Mouse (Mus musculus) hindbrain, embryonic 12.5 days (tissue): ENCODE measurements around the gene Arglu1. TPM values are rescaled to one million over a fixed set of nuclear protein-coding genes. Genes with fewer than 3 reads are reported as not detected.

Experiments
- ATAC-seq: fragments of 200-750 bp; cut with Nextera tagmentation; 2 replicates; pipeline ENCODE4 v1.8.0; 2017; ENCODE audit warnings: moderate TSS enrichment; ENCODE audit not compliant: low FRiP score
- H3K27ac ChIP-seq: fragments of 300-500 bp; sonication (generic); 2 replicates; pipeline ENCODE4 v1.5.1; 2016; ENCODE audit warnings: mild to moderate bottlenecking
- H3K27me3 ChIP-seq: fragments of 300-500 bp; sonication (generic); 2 replicates; pipeline ENCODE4 v1.6.1; 2016; ENCODE audit warnings: mild to moderate bottlenecking
- H3K36me3 ChIP-seq: fragments of 300-500 bp; sonication (generic); 2 replicates; pipeline ENCODE4 v1.6.1; 2016; ENCODE audit warnings: mild to moderate bottlenecking
- H3K4me1 ChIP-seq: fragments of 300-500 bp; sonication (generic); 2 replicates; pipeline ENCODE4 v1.6.1; 2016
- H3K4me2 ChIP-seq: fragments of 300-500 bp; sonication (generic); replicated peaks from 2 replicates; pipeline ENCODE4 v1.6.1; 2016; ENCODE audit warnings: mild to moderate bottlenecking
- H3K4me3 ChIP-seq: fragments of 300-500 bp; sonication (generic); 2 replicates; pipeline ENCODE4 v1.5.1; 2016; ENCODE audit warnings: mild to moderate bottlenecking
- H3K9ac ChIP-seq: fragments of 300-500 bp; sonication (generic); 2 replicates; pipeline ENCODE4 v1.6.1; 2016; ENCODE audit warnings: mild to moderate bottlenecking, moderate library complexity
- H3K9me3 ChIP-seq: fragments of 300-500 bp; sonication (generic); replicated peaks from 2 replicates; pipeline ENCODE4 v1.6.1; 2016; ENCODE audit warnings: mild to moderate bottlenecking
- WGBS: fragments of 180-500 bp; shearing (Covaris S2); methylation state at CpG from one replicate; pipeline ENCODE4 v1.1.7; 2016; 5-methylcytosine and 5-hydroxymethylcytosine counted together
- polyA plus RNA-seq: library from polyadenylated mRNA; unstranded; fragments of >200 nt; fragmentation: Nextera tagmentation; extraction: Ambion mirVana; gene quantifications from 2 replicates; pipeline ENCODE4 v1.2.1, GENCODE M21; 2016

Arglu1 gene
- polyA plus RNA-seq, 1 experiment from 2014 or later: 222 TPM

DNA sequence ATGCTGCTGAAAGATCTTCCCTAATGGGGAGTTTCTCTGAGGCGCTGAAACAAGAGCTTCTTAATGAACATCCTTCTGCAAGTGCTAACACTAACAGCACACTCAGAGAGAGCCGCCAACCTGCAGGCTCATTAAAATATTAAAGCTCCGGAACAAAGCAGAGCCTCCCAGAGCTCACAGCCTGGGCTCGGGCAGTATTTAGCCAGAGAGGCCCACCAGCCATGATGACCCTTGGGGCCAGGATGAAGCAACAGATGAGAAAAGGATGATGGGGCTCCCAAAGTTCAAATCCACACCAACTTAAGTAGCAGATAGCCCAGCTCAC is 50.1 kb downstream of the Arglu1 start:
- no peak overlapping the region for H3K4me3 ChIP-seq
- H3K27ac ChIP-seq: peak overlapping the region; percentile 52; the same call in 1 of the 2 replicates
- no peaks in the 10 kb centered on the region for H3K9me3 ChIP-seq
- H3K9ac ChIP-seq: no peak overlapping the region
- H3K36me3 ChIP-seq: peaks cover 8% of the 10 kb centered on the region; the same call in 1 of the 2 replicates
- H3K4me1 ChIP-seq: peaks cover 33% of the 10 kb centered on the region
- ATAC-seq: 0 out of 2 replicates have a peak, but pooled peaks have one; percentile 37
- H3K4me2 ChIP-seq: no peak overlapping the region
- 7% methylated on average over 4 of the region's 4 CpGs for WGBS
- H3K27me3 ChIP-seq: no peaks in the 10 kb centered on the region

DNA sequence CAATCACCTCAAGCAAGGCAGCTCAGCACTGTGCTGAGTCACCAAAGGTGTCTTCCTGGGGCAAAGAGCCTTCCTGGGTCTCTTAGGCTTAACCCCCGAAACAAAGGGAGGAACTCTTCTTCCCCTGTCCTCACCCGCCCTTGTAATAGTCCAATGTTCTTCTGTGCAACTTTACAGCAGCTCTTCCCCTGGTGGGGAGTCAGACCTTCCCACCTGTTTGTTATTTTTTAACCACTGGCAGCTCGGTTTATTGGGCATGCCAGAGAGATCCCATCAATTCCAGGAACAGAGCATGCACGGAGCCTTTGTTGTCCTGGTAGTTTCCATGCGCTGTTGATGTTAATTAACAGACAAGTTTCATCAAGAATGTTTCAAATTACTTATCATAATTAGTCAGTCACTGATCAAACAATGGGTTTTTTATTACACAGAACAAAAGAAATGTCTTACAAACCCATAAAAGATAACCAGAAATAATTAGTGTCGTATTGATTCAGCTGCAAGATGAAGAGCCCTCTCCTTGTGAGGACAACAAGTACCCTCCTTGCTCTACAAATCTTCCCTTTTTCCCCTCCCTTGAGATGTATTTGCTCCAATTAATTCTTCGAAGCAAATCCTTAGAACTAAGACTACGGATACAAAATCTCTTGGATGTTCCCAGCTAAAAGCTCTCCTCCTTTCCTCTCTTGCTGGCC is 50.6 kb downstream of the Arglu1 start:
- Histone ChIP-seq H3K27me3 (no peaks in the 10 kb centered on the region), H3K4me1 (peaks cover 31% of the 10 kb centered on the region), H3K4me3 (no peak overlapping the region), H3K27ac (no peak overlapping the region), H3K4me2 (no peak overlapping the region), H3K9ac (no peak overlapping the region), H3K36me3 (peaks cover 10% of the 10 kb centered on the region; the same call in 1 of the 2 replicates), H3K9me3 (no peaks in the 10 kb centered on the region)
- 42% methylated on average over 8 of the region's 8 CpGs for WGBS
- ATAC-seq: no peak

DNA sequence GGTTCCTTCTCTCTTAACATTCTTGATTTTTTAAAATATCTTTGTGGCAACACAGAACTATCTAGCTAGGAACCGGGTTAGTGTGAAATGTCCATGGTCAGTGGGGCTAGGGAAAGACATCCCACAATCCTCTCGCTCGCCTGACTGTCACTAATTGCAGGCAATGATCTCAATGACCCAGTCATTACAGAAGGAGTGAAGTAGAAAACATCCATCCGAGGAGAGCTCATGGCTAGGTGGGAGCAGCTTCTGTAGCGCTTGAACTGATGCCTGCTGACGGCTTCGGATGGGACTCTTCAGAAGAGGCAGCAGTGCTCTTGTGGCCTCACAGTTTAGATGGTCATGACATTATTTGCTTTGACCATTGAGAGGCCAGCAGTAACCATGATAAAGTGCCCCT is 58.9 kb downstream of the Arglu1 start:
- Histone ChIP-seq H3K27me3 (no peaks in the 10 kb centered on the region), H3K36me3 (peaks cover 30% of the 10 kb centered on the region), H3K4me2 (no peak overlapping the region), H3K4me3 (no peak overlapping the region), H3K4me1 (peaks cover 15% of the 10 kb centered on the region; the same call in 1 of the 2 replicates), H3K27ac (no peak overlapping the region), H3K9me3 (no peaks in the 10 kb centered on the region), H3K9ac (no peak overlapping the region)
- ATAC-seq: no peak
- 76% methylated on average over 7 of the region's 7 CpGs for WGBS

DNA sequence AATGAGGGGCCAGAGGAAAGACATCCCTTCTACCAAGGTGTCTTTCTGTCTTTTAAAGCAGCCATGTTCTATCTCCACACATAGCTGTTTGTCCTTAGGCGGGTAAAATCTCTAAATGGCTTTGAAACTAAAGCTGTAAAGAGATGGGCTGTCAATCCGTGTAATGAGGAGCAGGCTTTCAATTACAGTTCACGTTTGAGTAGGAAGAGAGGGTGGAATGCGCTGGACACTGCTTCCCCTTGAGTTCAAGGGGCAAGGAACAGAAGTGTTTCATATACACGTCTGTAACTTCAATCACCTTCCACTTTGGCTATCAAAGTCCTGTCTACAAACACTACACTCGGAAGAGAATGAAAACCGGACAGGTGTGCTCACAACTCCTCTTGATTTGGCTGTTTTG is 66.3 kb downstream of the Arglu1 start:
- Histone ChIP-seq H3K9me3 (no peaks in the 10 kb centered on the region), H3K4me2 (no peak overlapping the region), H3K27me3 (peaks cover 3% of the 10 kb centered on the region; the same call in 1 of the 2 replicates), H3K4me1 (peaks cover 34% of the 10 kb centered on the region), H3K36me3 (peaks cover 37% of the 10 kb centered on the region), H3K27ac (peak overlapping the region; percentile 7; the same call in 1 of the 2 replicates), H3K4me3 (no peak overlapping the region), H3K9ac (no peak overlapping the region)
- ATAC-seq: no peak
- 55% methylated on average over 7 of the region's 7 CpGs for WGBS

DNA sequence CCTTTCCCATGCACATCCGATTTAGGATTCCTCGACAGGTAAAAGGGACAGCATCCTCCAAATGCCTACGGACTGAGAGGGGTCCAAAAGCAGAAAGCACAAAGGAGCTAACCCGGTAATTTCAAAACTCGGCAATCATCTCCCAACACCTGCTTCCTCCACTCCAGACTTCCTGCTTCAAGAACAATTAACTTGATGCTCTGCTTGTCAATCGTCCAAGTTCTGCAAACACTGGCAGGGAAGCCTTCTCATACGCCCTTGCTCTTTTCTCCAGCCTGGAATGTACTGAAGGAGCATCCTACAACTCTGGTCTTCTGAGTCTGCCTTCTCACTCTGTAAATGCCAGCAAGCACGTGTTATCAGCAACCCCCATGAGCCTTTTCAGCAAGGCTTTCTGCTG is 66.8 kb downstream of the Arglu1 start:
- WGBS: 65% methylated on average over 8 of the region's 8 CpGs
- H3K27me3 ChIP-seq: peaks cover 3% of the 10 kb centered on the region; the same call in 1 of the 2 replicates
- no peak overlapping the region for H3K4me3 ChIP-seq
- no peak for ATAC-seq
- H3K4me1 ChIP-seq: peaks cover 36% of the 10 kb centered on the region
- no peak overlapping the region for H3K4me2 ChIP-seq
- peak overlapping the region; percentile 7; the same call in 1 of the 2 replicates for H3K27ac ChIP-seq
- H3K9me3 ChIP-seq: no peaks in the 10 kb centered on the region
- H3K36me3 ChIP-seq: peaks cover 37% of the 10 kb centered on the region
- no peak overlapping the region for H3K9ac ChIP-seq

DNA sequence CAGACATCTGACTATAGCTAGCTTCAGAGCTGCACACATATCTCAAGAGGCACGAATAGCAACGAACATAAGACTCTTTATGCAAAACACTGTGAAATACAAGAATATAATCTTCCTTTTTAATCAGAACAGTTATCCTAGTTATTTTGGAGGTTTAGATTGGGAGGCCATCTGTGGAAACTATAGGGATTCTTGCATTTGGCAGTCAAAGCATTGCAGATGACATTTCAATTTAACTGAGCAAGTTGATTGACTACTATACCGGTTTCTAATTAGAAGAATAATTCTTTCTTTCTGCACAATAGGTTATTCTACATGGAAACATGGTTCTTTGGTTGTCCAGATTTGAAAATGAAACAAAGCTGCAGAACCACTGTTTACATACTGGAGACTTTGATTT is 67.8 kb downstream of the Arglu1 start:
- peaks cover 36% of the 10 kb centered on the region for H3K4me1 ChIP-seq
- H3K27ac ChIP-seq: no peak overlapping the region
- no peaks in the 10 kb centered on the region for H3K9me3 ChIP-seq
- ATAC-seq: no peak
- H3K36me3 ChIP-seq: peaks cover 36% of the 10 kb centered on the region
- no peak overlapping the region for H3K4me2 ChIP-seq
- H3K27me3 ChIP-seq: peaks cover 3% of the 10 kb centered on the region; the same call in 1 of the 2 replicates
- WGBS: 81% methylated on average over 3 of the region's 3 CpGs
- no peak overlapping the region for H3K9ac ChIP-seq
- no peak overlapping the region for H3K4me3 ChIP-seq

DNA sequence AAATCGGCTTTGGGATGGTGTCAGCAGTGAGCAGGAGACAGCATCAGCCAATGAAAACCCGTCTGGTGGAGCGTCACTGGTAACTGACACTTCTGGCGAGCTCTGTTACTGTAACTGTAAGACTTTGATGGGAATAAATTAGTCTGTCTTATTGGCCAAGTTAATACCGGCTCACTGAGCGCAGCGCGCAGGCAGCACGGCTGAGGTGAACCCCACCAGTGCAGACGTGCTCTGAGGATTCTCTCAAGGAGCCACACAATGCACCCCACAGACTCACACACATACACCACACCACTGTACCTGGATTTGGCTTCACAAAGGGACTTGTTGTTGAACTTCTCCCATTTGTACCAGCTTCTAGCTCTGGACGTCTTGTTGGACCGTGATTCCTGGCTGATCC is 68.3 kb downstream of the Arglu1 start:
- Histone ChIP-seq H3K9ac (no peak overlapping the region), H3K36me3 (peaks cover 37% of the 10 kb centered on the region), H3K27me3 (peaks cover 3% of the 10 kb centered on the region; the same call in 1 of the 2 replicates), H3K4me3 (no peak overlapping the region), H3K4me1 (peaks cover 36% of the 10 kb centered on the region), H3K4me2 (no peak overlapping the region), H3K27ac (no peak overlapping the region), H3K9me3 (no peaks in the 10 kb centered on the region)
- ATAC-seq: no peak
- WGBS: 83% methylated on average over 12 of the region's 12 CpGs

DNA sequence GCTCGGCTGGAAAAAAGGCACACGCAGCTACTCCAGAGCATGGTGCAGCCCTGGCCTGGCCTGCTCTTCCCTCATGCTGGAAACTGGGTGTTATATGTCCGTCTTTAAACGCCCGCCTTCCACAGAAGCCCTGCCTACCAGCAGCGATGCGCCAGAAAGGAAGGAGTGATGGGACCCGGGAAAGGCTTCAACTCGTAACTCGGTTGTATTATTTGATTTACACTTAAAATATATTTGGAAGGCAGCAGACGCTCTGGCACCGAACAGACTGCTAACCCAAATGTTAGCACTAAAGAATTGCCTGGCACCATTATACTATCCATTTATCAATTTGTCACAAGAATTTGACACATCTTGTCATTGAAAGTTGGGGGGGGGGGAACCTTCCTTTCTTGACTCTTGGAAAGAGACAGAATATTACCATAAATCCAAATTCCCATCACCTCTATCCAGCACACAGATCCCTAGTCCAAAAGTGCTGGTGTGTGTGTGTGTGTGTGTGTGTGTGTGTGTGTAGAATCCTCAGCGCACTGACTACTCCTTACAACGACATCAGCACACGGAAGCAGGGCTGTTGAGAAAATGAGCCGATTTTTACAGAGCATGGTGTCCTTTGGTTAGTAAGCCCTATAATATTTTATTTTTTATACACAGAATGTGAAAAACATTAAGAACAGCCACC is 68.9 kb downstream of the Arglu1 start:
- H3K4me3 ChIP-seq: no peak overlapping the region
- H3K27ac ChIP-seq: no peak overlapping the region
- H3K27me3 ChIP-seq: peaks cover 3% of the 10 kb centered on the region; the same call in 1 of the 2 replicates
- H3K9ac ChIP-seq: no peak overlapping the region
- ATAC-seq: no peak
- 82% methylated on average over 16 of the region's 16 CpGs for WGBS
- no peak overlapping the region for H3K4me2 ChIP-seq
- no peaks in the 10 kb centered on the region for H3K9me3 ChIP-seq
- H3K36me3 ChIP-seq: peaks cover 42% of the 10 kb centered on the region
- H3K4me1 ChIP-seq: peaks cover 36% of the 10 kb centered on the region

DNA sequence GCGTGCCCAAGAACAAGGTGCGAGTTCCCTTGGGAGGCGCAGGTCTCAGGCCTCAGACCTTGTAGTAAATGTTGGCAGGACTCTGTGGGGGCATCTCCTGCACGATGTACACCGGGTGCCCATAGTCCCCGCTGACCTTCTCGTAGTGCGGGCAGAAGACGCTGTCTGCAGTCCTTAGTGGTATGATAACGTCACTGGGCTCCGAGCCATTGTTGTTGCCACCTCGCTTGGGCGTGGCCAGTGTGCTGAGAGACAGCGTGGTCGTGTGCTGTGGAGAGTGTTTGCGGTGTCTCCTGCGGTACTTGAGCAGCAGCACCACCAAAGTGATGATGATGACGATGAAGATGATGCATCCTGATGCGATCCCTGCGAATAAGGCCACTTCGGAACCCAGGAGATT is 69.8 kb downstream of the Arglu1 start:
- peak overlapping the region; percentile 70 for H3K27ac ChIP-seq
- 83% methylated on average over 21 of the region's 21 CpGs for WGBS
- H3K4me2 ChIP-seq: no peak overlapping the region
- H3K27me3 ChIP-seq: peaks cover 3% of the 10 kb centered on the region; the same call in 1 of the 2 replicates
- H3K9me3 ChIP-seq: no peaks in the 10 kb centered on the region
- no peak overlapping the region for H3K4me3 ChIP-seq
- H3K4me1 ChIP-seq: peaks cover 36% of the 10 kb centered on the region
- peak; percentile 27; the same call in 1 of the 2 replicates for ATAC-seq
- no peak overlapping the region for H3K9ac ChIP-seq
- peaks cover 42% of the 10 kb centered on the region for H3K36me3 ChIP-seq

DNA sequence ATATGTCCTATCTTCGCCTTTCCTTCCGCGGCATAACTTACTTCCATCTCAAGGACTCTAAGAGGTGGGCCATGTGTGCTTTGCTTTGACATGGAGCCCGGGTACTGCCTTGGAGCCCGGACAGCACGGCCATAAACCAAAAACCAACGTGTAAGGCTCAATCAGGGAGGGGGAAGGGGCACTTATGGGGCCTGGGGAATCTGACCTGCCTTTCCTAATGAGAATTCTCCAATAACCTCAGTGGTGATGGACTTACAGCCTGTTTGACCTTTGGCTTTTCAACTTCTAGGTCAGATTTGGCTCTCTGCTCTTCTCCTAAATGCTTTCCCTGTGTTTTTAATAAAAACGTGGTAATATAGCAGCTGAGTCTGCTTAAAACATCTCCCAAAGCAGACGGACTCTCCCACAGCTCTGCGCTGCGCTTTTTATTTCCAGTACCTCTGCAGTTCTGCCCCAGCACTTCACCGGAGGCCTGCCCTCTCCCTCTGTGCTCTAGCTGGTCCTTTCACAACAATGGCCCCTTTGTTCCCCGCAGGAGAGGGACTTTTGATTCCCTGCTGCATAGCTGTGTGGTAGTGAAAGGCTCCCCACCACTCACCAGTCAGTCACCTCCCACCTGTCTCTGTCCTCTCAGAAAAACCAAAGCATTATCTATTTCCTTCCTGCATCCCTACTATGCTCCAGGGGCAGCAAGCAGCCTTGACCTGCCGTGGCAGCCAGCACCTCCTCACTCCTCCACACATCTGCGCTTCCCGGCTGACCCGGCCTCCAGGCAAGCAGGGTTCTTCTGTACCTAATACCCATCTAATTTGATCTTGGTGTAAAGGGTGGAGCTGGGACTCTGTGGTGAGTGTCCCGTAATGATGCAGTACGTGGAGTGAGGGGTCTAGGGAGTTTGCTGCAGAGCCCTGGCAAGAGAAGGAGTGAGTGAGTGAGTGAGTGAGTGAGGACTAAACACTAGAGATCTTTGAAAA is 70.8 kb downstream of the Arglu1 start:
- peaks cover 42% of the 10 kb centered on the region for H3K36me3 ChIP-seq
- no peak overlapping the region for H3K4me3 ChIP-seq
- peaks cover 33% of the 10 kb centered on the region for H3K4me1 ChIP-seq
- ATAC-seq: peak; percentile 65
- H3K27ac ChIP-seq: peak overlapping the region; percentile 70
- WGBS: 23% methylated on average over 19 of the region's 19 CpGs
- no peak overlapping the region for H3K9ac ChIP-seq
- H3K4me2 ChIP-seq: 0 out of 2 replicates have a peak overlapping the region, but pooled peaks have one; percentile 4
- H3K9me3 ChIP-seq: no peaks in the 10 kb centered on the region
- H3K27me3 ChIP-seq: peaks cover 3% of the 10 kb centered on the region; the same call in 1 of the 2 replicates
